Mouse (Mus musculus): Measurements from ENCODE around the gene Slc24a4.

Slc24a4 gene

GRCm38 (mm10) chr12:102285318-102285717, 156.8 kb downstream of the Slc24a4 start:
- no peak for DNase-seq (ENCODE audit: low read depth, low spot score)

- no peak for DNase-seq (ENCODE audit: low read depth, low spot score)
Measured at GRCm38 (mm10) chr12:102285779-102286178, 157.2 kb downstream of the Slc24a4 start.

- DNase-seq (ENCODE audit: low read depth, low spot score): no peak
Measured at GRCm38 (mm10) chr12:102286681-102287414, 158.3 kb downstream of the Slc24a4 start.

GRCm38 (mm10) chr12:102287904-102288602, 159.5 kb downstream of the Slc24a4 start:
- no peak for DNase-seq (ENCODE audit: low read depth, low spot score)

- DNase-seq (ENCODE audit: low read depth, low spot score): no peak
Measured at GRCm38 (mm10) chr12:102288846-102289245, 160.3 kb downstream of the Slc24a4 start.

GRCm38 (mm10) chr12:102289568-102289967, 161.0 kb downstream of the Slc24a4 start:
- no peak for DNase-seq (ENCODE audit: low read depth, low spot score)

GRCm38 (mm10) chr12:102290662-102291061, 162.1 kb downstream of the Slc24a4 start:
- DNase-seq (ENCODE audit: low read depth, low spot score): no peak

- no peak for DNase-seq (ENCODE audit: low read depth, low spot score)
Measured at GRCm38 (mm10) chr12:102291686-102292085, 163.2 kb downstream of the Slc24a4 start.

- DNase-seq (ENCODE audit: low read depth, low spot score): no peak
Measured at GRCm38 (mm10) chr12:102292501-102293215, 164.1 kb downstream of the Slc24a4 start.

- no peak for DNase-seq (ENCODE audit: low read depth, low spot score)
Measured at GRCm38 (mm10) chr12:102294634-102295033, 166.1 kb downstream of the Slc24a4 start.

GRCm38 (mm10) chr12:102295230-102295629, 166.7 kb downstream of the Slc24a4 start:
- DNase-seq (ENCODE audit: low read depth, low spot score): peak; percentile 73

GRCm38 (mm10) chr12:102295662-102296061, 167.1 kb downstream of the Slc24a4 start:
- DNase-seq (ENCODE audit: low read depth, low spot score): no peak

GRCm38 (mm10) chr12:102296361-102296760, 167.8 kb downstream of the Slc24a4 start:
- no peak for DNase-seq (ENCODE audit: low read depth, low spot score)

- DNase-seq (ENCODE audit: low read depth, low spot score): no peak
Measured at GRCm38 (mm10) chr12:102296967-102297366, 168.4 kb downstream of the Slc24a4 start.

GRCm38 (mm10) chr12:102299209-102299608, 170.7 kb downstream of the Slc24a4 start:
- DNase-seq (ENCODE audit: low read depth, low spot score): no peak

GRCm38 (mm10) chr12:102301585-102301984, 173.1 kb downstream of the Slc24a4 start:
- DNase-seq (ENCODE audit: low read depth, low spot score): no peak

- DNase-seq (ENCODE audit: low read depth, low spot score): no peak
Measured at GRCm38 (mm10) chr12:102302322-102302721, 173.8 kb downstream of the Slc24a4 start.

GRCm38 (mm10) chr12:102302831-102303351, 174.4 kb downstream of the Slc24a4 start:
- DNase-seq (ENCODE audit: low read depth, low spot score): no peak

- DNase-seq (ENCODE audit: low read depth, low spot score): no peak
Measured at GRCm38 (mm10) chr12:102303867-102304266, 175.3 kb downstream of the Slc24a4 start.

GRCm38 (mm10) chr12:102305069-102305836, 176.7 kb downstream of the Slc24a4 start:
- DNase-seq (ENCODE audit: low read depth, low spot score): no peak

- peak; percentile 41 for DNase-seq (ENCODE audit: low read depth, low spot score)
Measured at GRCm38 (mm10) chr12:102308001-102308456, 179.5 kb downstream of the Slc24a4 start.

All from CD4-positive helper T cell, adult 2 months (primary cell).